Mouse (Mus musculus): ENCODE data around the gene Upk1a.

DNA sequence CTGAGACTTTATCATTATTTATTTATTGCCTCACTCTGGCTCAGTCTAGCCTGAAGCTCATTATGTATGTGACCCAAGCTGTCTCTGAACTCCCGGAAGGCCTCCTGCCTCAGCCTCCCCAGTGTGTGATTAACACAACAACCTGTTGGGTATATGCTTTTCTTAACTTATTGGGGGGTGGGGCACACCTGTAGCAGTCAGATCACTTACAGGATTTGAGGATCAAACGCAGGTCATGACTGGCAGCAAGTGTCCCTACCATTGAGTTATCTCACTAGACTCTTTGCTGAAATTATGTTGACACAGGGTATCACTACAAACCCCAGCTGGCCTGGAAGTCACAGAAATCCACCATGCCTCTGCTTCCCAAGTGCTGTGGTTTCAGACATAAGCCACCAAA is 52.4 kb downstream of the Upk1a start:
- TF ChIP-seq CTCF (IDR thresholded peaks at IDR 0.05; ENCODE audit: borderline replicate concordance, extremely low read depth, insufficient read depth, insufficient read length) (no peak), POLR2A (IDR thresholded peaks at IDR 0.05; ENCODE audit: borderline replicate concordance, extremely low read depth, insufficient read depth, insufficient read length, poor library complexity, severe bottlenecking) (no peak)
